12 mouse cellular contexts compared by ENCODE assay signal in the genomic region with DNA sequence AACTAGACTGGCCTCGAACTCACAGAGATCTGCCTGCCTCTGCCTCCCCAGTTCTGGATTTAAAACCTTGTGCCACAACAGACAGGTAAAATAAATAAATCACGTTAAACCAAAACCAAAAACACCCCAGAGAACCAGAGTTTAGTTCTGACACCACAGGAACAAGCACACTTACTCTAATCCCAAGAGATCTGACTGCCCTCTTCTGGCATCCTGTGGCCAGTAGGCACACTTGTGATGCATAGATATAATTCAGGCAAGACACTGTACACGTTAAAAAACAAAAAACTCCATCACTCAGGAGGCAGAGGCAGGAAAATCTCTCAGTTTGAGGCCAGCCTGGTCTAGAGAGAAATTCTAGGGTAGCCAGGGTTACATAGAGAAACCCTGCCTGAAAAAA. TPM values are rescaled to one million over a fixed set of nuclear protein-coding genes. Genes with fewer than 3 reads are reported as not detected.
DNase-seq lines count a peak whose midpoint lies in the region; ATAC-seq and TF ChIP-seq lines count a peak whose summit lies in the region.
"Had no signal": no experiment of that assay in that cellular context is flagged by ENCODE, and none has a peak within 500 bp of the region (broad histone marks: within the 10 kb centered on the region; RNA-seq: fewer than 3 reads in every experiment).

No protein-coding gene starts in this region.

- DNase-seq in liver, embryonic 14.5 days (ENCODE audit: low read depth in 3 of 3, low spot score in 3 of 3) = no peak
- no peak for DNase-seq in liver
- DNase-seq in 3T3-L1 (ENCODE audit: low read depth, low spot score) = peak; percentile 36
- DNase-seq in A20 (ENCODE audit: low read depth, low spot score) = peak; percentile 63
- DNase-seq in thymus, postnatal 10 days (ENCODE audit: low spot score in 2 of 2) = no peak

- no peak for TF ChIP-seq EP300 in liver, embryonic 14.5 days (IDR thresholded peaks at IDR 0.05; ENCODE audit: low read depth)

- H3K27me3 ChIP-seq in intestine, postnatal 0 days (replicated peaks; ENCODE audit: control insufficient read depth, insufficient read depth, low read length) = no peaks in the 10 kb centered on the region
- H3K27me3 ChIP-seq in intestine, embryonic 15.5 days (replicated peaks) = no peaks in the 10 kb centered on the region
- H3K27me3 ChIP-seq in liver, embryonic 14.5 days (ENCODE audit: control insufficient read depth, insufficient read depth, low read length) = no peaks in the 10 kb centered on the region
- H3K27me3 ChIP-seq: embryonic facial prominence, embryonic 12.5 days; heart, embryonic 12.5 days; hindbrain, embryonic 15.5 days; Patski had no signal

- WGBS in intestine, postnatal 0 days = 50% methylated on average over 3 of the region's 3 CpGs
- WGBS in intestine, embryonic 15.5 days = 48% methylated on average over 3 of the region's 3 CpGs
- 39% methylated on average over 3 of the region's 3 CpGs for WGBS in liver, embryonic 14.5 days (ENCODE audit: insufficient replicate concordance)

- TF ChIP-seq CTCF in intestine, postnatal 0 days (IDR thresholded peaks at IDR 0.05; ENCODE audit: low read depth) = peak; percentile 18; the same call in 1 of the 2 replicates
- TF ChIP-seq CTCF in liver, embryonic 14.5 days (IDR thresholded peaks at IDR 0.05; ENCODE audit: low read depth) = no peak

- H3K9me3 ChIP-seq in intestine, postnatal 0 days (ENCODE audit: control insufficient read depth) = no peaks in the 10 kb centered on the region
- no peaks in the 10 kb centered on the region for H3K9me3 ChIP-seq in intestine, embryonic 15.5 days
- H3K9me3 ChIP-seq in liver, embryonic 14.5 days (ENCODE audit: control insufficient read depth, low read length) = no peaks in the 10 kb centered on the region
- H3K9me3 ChIP-seq: embryonic facial prominence, embryonic 12.5 days; heart, embryonic 12.5 days; hindbrain, embryonic 15.5 days had no signal

- no peak overlapping the region for H3K4me3 ChIP-seq in intestine, postnatal 0 days (ENCODE audit: low read depth, low read length)
- H3K4me3 ChIP-seq in intestine, embryonic 15.5 days (replicated peaks) = no peak overlapping the region
- no peak overlapping the region for H3K4me3 ChIP-seq in liver, embryonic 14.5 days (ENCODE audit: insufficient read depth in 1 of 2, low read depth in 2 of 2, low read length in 2 of 2)

- H3K36me3 ChIP-seq in intestine, postnatal 0 days (ENCODE audit: control insufficient read depth, insufficient read depth) = peaks cover 11% of the 10 kb centered on the region
- no peaks in the 10 kb centered on the region for H3K36me3 ChIP-seq in intestine, embryonic 15.5 days
- H3K36me3 ChIP-seq in liver, embryonic 14.5 days (replicated peaks; ENCODE audit: control insufficient read depth, insufficient read depth, low read depth) = no peaks in the 10 kb centered on the region

- no peak overlapping the region for H3K4me2 ChIP-seq in intestine, postnatal 0 days (replicated peaks; ENCODE audit: low read depth)
- no peak overlapping the region for H3K4me2 ChIP-seq in intestine, embryonic 15.5 days (replicated peaks)
- 0 out of 2 replicates have a peak overlapping the region, but pooled peaks have one; percentile 93 for H3K4me2 ChIP-seq in liver, embryonic 14.5 days (ENCODE audit: low read depth)
- H3K4me2 ChIP-seq: heart, embryonic 12.5 days had no signal

- H3K4me1 ChIP-seq in intestine, postnatal 0 days (replicated peaks; ENCODE audit: control insufficient read depth, insufficient read depth, low read length) = no peaks in the 10 kb centered on the region; the same call in 1 of the 2 replicates
- H3K4me1 ChIP-seq in intestine, embryonic 15.5 days (replicated peaks) = peaks cover 16% of the 10 kb centered on the region
- H3K4me1 ChIP-seq in liver, embryonic 14.5 days (replicated peaks; ENCODE audit: control insufficient read depth in 2 of 2, insufficient read depth in 2 of 2, low read length in 1 of 2) = peaks cover 11 to 18% of the 10 kb centered on the region in 2 experiments

- no peak overlapping the region for H3K27ac ChIP-seq in intestine, postnatal 0 days (ENCODE audit: low read depth, low read length)
- no peak overlapping the region for H3K27ac ChIP-seq in intestine, embryonic 15.5 days
- H3K27ac ChIP-seq in liver, embryonic 14.5 days = peak overlapping the region; percentile 16; the same call in 1 of the 2 replicates
- H3K27ac ChIP-seq: embryonic facial prominence, embryonic 12.5 days had no signal

- no peak for ATAC-seq in intestine, postnatal 0 days
- ATAC-seq in intestine, embryonic 15.5 days = no peak
- ATAC-seq in liver, embryonic 14.5 days (ENCODE audit: insufficient read depth) = no peak
- no peak for ATAC-seq in granulocyte monocyte progenitor cell, adult 5-6 weeks (replicated peaks; ENCODE audit: poor library complexity, severe bottlenecking)
- ATAC-seq: Patski had no signal

- no peak overlapping the region for H3K9ac ChIP-seq in intestine, postnatal 0 days (ENCODE audit: low read depth, low read length)
- H3K9ac ChIP-seq in intestine, embryonic 15.5 days = no peak overlapping the region
- H3K9ac ChIP-seq in liver, embryonic 14.5 days (replicated peaks) = no peak overlapping the region
- H3K9ac ChIP-seq: embryonic facial prominence, embryonic 12.5 days; heart, embryonic 12.5 days had no signal

RNA-seq across cellular contexts. Expression of a gene that starts 0.8 kb away (rescaled TPM):
- 6.4 and 9.8 TPM in 2 replicates for polyA plus RNA-seq in intestine, postnatal 0 days (2015; fragmentation: Nextera tagmentation; extraction: Ambion mirVana)
- 7.8 and 9.5 TPM in 2 replicates for polyA plus RNA-seq in intestine, embryonic 15.5 days (2015; fragmentation: Nextera tagmentation; extraction: Ambion mirVana)
- polyA plus RNA-seq in liver, embryonic 14.5 days (2012; rRNA removed) = 1.7 and 2.2 TPM in 2 replicates
- 4.3 and 5.4 TPM in 2 replicates for polyA plus RNA-seq in liver, embryonic 14.5 days (2014; fragmentation: Nextera tagmentation; extraction: Ambion mirVana)
- total RNA-seq in granulocyte monocyte progenitor cell, adult 5-6 weeks (2014; fragmentation: Nextera tagmentation) = 1.6 and 6.2 TPM in 2 replicates
- 20.8 and 21.1 TPM in 2 replicates for total RNA-seq in granulocyte monocyte progenitor cell, adult 5-6 weeks (2017)

RNA-seq across cellular contexts. Expression of a gene that starts 1.9 kb away (rescaled TPM):
- 4.1 and 4.6 TPM in 2 replicates for polyA plus RNA-seq in intestine, postnatal 0 days (2015; fragmentation: Nextera tagmentation; extraction: Ambion mirVana)
- polyA plus RNA-seq in intestine, embryonic 15.5 days (2015; fragmentation: Nextera tagmentation; extraction: Ambion mirVana) = 9.7 and 10.3 TPM in 2 replicates
- polyA plus RNA-seq in liver, embryonic 14.5 days (2012; rRNA removed) = 1.8 and 2.1 TPM in 2 replicates
- 2.9 and 3.2 TPM in 2 replicates for polyA plus RNA-seq in liver, embryonic 14.5 days (2014; fragmentation: Nextera tagmentation; extraction: Ambion mirVana)
- 6.8 and 8.5 TPM in 2 replicates for total RNA-seq in granulocyte monocyte progenitor cell, adult 5-6 weeks (2014; fragmentation: Nextera tagmentation)
- 7.9 and 10.1 TPM in 2 replicates for total RNA-seq in granulocyte monocyte progenitor cell, adult 5-6 weeks (2017)

RNA-seq across cellular contexts. Expression of a gene that starts 10.6 kb away (rescaled TPM):
- 765 and 832 TPM in 2 replicates for polyA plus RNA-seq in intestine, postnatal 0 days (2015; fragmentation: Nextera tagmentation; extraction: Ambion mirVana)
- polyA plus RNA-seq in intestine, embryonic 15.5 days (2015; fragmentation: Nextera tagmentation; extraction: Ambion mirVana) = 899 and 947 TPM in 2 replicates
- 111 and 190 TPM in 2 replicates for polyA plus RNA-seq in liver, embryonic 14.5 days (2012; rRNA removed)
- 454 and 472 TPM in 2 replicates for polyA plus RNA-seq in liver, embryonic 14.5 days (2014; fragmentation: Nextera tagmentation; extraction: Ambion mirVana)
- total RNA-seq in granulocyte monocyte progenitor cell, adult 5-6 weeks (2014; fragmentation: Nextera tagmentation) = 372 and 531 TPM in 2 replicates
- total RNA-seq in granulocyte monocyte progenitor cell, adult 5-6 weeks (2017) = 127 and 170 TPM in 2 replicates

RNA-seq across cellular contexts. Expression of a gene that starts 29.1 kb away (rescaled TPM):
- polyA plus RNA-seq in intestine, postnatal 0 days (2015; fragmentation: Nextera tagmentation; extraction: Ambion mirVana) = 32.3 and 35.9 TPM in 2 replicates
- 33.1 and 38.6 TPM in 2 replicates for polyA plus RNA-seq in intestine, embryonic 15.5 days (2015; fragmentation: Nextera tagmentation; extraction: Ambion mirVana)
- polyA plus RNA-seq in liver, embryonic 14.5 days (2012; rRNA removed) = 6.6 and 8.3 TPM in 2 replicates
- polyA plus RNA-seq in liver, embryonic 14.5 days (2014; fragmentation: Nextera tagmentation; extraction: Ambion mirVana) = 18.7 and 21.0 TPM in 2 replicates
- 28.2 and 34.0 TPM in 2 replicates for total RNA-seq in granulocyte monocyte progenitor cell, adult 5-6 weeks (2014; fragmentation: Nextera tagmentation)
- total RNA-seq in granulocyte monocyte progenitor cell, adult 5-6 weeks (2017) = 33.5 and 37.3 TPM in 2 replicates

RNA-seq across cellular contexts. Expression of a gene that starts 35.4 kb away (rescaled TPM):
- 23.1 and 23.4 TPM in 2 replicates for polyA plus RNA-seq in intestine, postnatal 0 days (2015; fragmentation: Nextera tagmentation; extraction: Ambion mirVana)
- polyA plus RNA-seq in intestine, embryonic 15.5 days (2015; fragmentation: Nextera tagmentation; extraction: Ambion mirVana) = 43.1 and 47.1 TPM in 2 replicates
- 25.6 and 29.8 TPM in 2 replicates for polyA plus RNA-seq in liver, embryonic 14.5 days (2012; rRNA removed)
- polyA plus RNA-seq in liver, embryonic 14.5 days (2014; fragmentation: Nextera tagmentation; extraction: Ambion mirVana) = 14.2 TPM in 2 replicates
- total RNA-seq in granulocyte monocyte progenitor cell, adult 5-6 weeks (2014; fragmentation: Nextera tagmentation) = 42.2 and 45.3 TPM in 2 replicates
- total RNA-seq in granulocyte monocyte progenitor cell, adult 5-6 weeks (2017) = 47.9 and 51.3 TPM in 2 replicates

Comparison
In these comparisons a context has a peak if more than half of its experiments do, and no peak if none do; other contexts are left out.
1. DNase-seq: peak in 3T3-L1 (single experiment) and A20 (single experiment); none in liver, embryonic 14.5 days (0 of 3), liver (single experiment) and thymus, postnatal 10 days (0 of 2).